9 mouse cellular contexts compared by ENCODE assay signal in genomic region chr2:54436736-54437500, GRCm38 (mm10). TPM values are rescaled to one million over a fixed set of nuclear protein-coding genes. Genes with fewer than 3 reads are reported as not detected.
DNase-seq lines count a peak whose midpoint lies in the region; ATAC-seq and TF ChIP-seq lines count a peak whose summit lies in the region.
"Had no signal": no experiment of that assay in that cellular context is flagged by ENCODE, and none has a peak within 500 bp of the region (broad histone marks: within the 10 kb centered on the region; RNA-seq: fewer than 3 reads in every experiment).

No protein-coding gene starts in this region.

- H3K79me2 ChIP-seq in heart, adult 2 months (replicated peaks; ENCODE audit: control insufficient read depth, insufficient read depth, low read length) = no peaks in the 10 kb centered on the region

- H3K4me1 ChIP-seq in heart, embryonic 10.5 days = peaks cover 15% of the 10 kb centered on the region
- no peaks in the 10 kb centered on the region for H3K4me1 ChIP-seq in heart, adult 2 months (ENCODE audit: control insufficient read depth, insufficient read depth, low read length)
- H3K4me1 ChIP-seq in neural tube, embryonic 15.5 days = peaks cover 13% of the 10 kb centered on the region

- H3K4me3 ChIP-seq in heart, embryonic 10.5 days = peak overlapping the region; percentile 67
- H3K4me3 ChIP-seq in heart, adult 2 months = no peak overlapping the region
- peak overlapping the region; percentile 78 for H3K4me3 ChIP-seq in left cerebral cortex, adult 2 months
- H3K4me3 ChIP-seq in neural tube, embryonic 15.5 days (replicated peaks) = peak overlapping the region; percentile 67

- peak overlapping the region; percentile 83 for H3K4me2 ChIP-seq in neural tube, embryonic 15.5 days

- no peak overlapping the region for H3K27ac ChIP-seq in heart, embryonic 10.5 days
- no peak overlapping the region for H3K27ac ChIP-seq in heart, adult 2 months
- H3K27ac ChIP-seq in left cerebral cortex, adult 2 months = peak overlapping the region; percentile 97
- H3K27ac ChIP-seq in neural tube, embryonic 15.5 days (replicated peaks) = peak overlapping the region; percentile 86

- peaks cover 43% of the 10 kb centered on the region for H3K27me3 ChIP-seq in heart, embryonic 10.5 days (ENCODE audit: insufficient read depth, poor library complexity, severe bottlenecking)
- no peaks in the 10 kb centered on the region; the same call in 1 of the 2 replicates for H3K27me3 ChIP-seq in heart, adult 2 months (ENCODE audit: control insufficient read depth, insufficient read depth, low read length)
- H3K27me3 ChIP-seq in neural tube, embryonic 15.5 days (replicated peaks) = no peaks in the 10 kb centered on the region

- peak; percentile 73 for DNase-seq in heart, embryonic 10.5 days (ENCODE audit: low spot score)
- no peak for DNase-seq in heart, adult 2 months
- DNase-seq in cerebellum, adult 18-20 months = peak; percentile 82 to 85
- DNase-seq in left cerebral cortex, adult 2 months (ENCODE audit: extremely low spot score in 1 of 2, low spot score in 2 of 2) = peak; percentile 50 to 62
- no peak for DNase-seq in thymus, adult 18-20 months
- no peak for DNase-seq in spleen, postnatal 10 days (ENCODE audit: low spot score in 2 of 2)

- no peak for TF ChIP-seq CTCF in heart, adult 2 months (IDR thresholded peaks at IDR 0.05)
- TF ChIP-seq CTCF in left cerebral cortex, adult 2 months (IDR thresholded peaks at IDR 0.05) = peak; percentile 41

- no peak overlapping the region for H3K9ac ChIP-seq in heart, adult 2 months (ENCODE audit: low read depth, low read length)
- H3K9ac ChIP-seq in neural tube, embryonic 15.5 days (replicated peaks) = peak overlapping the region; percentile 75

- peak; percentile 72 for ATAC-seq in frontal cortex, adult (ENCODE audit: low TSS enrichment)
- peak; percentile 72 for ATAC-seq in neural tube, embryonic 15.5 days (ENCODE audit: low FRiP score)

- intact Hi-C loops in heart, adult 2 months (cut with DNase I) = no loop called here
- intact Hi-C loops in left cerebral cortex, adult 2 months (cut with DNase I) = loop anchor here (10.0 kb wide), 1 partner anchor 1242 kb away; the partner anchor contains the start of genes Arl6ip6 and Prpf40a

- no peak for TF ChIP-seq EP300 in heart, adult 2 months (IDR thresholded peaks at IDR 0.05; ENCODE audit: insufficient read depth, low read depth, low read length)

- WGBS in heart, embryonic 10.5 days = 3% methylated on average over 38 of the region's 42 CpGs
- 3% methylated on average over 37 of the region's 42 CpGs for WGBS in heart, adult 2 months
- 2% methylated on average over 42 of the region's 42 CpGs for WGBS in neural tube, embryonic 15.5 days

- H3K9me3 ChIP-seq in heart, embryonic 10.5 days = no peaks in the 10 kb centered on the region
- no peaks in the 10 kb centered on the region for H3K9me3 ChIP-seq in neural tube, embryonic 15.5 days (replicated peaks)

- no peak for TF ChIP-seq POLR2A in heart, adult 2 months (IDR thresholded peaks at IDR 0.05; ENCODE audit: insufficient read depth, low read depth, low read length)

- H3K36me3 ChIP-seq in heart, embryonic 10.5 days = no peaks in the 10 kb centered on the region
- no peaks in the 10 kb centered on the region for H3K36me3 ChIP-seq in heart, adult 2 months (ENCODE audit: control insufficient read depth, insufficient read depth, low read length)
- H3K36me3 ChIP-seq in neural tube, embryonic 15.5 days = no peaks in the 10 kb centered on the region

RNA-seq across cellular contexts. Expression of gene Galnt13, which starts 0.8 kb away (rescaled TPM):
- 0.15 TPM in 1 of 2 replicates, not detected in the other for polyA plus RNA-seq in heart, embryonic 10.5 days (2016; fragmentation: Nextera tagmentation; extraction: Ambion mirVana)
- total RNA-seq in heart, adult 2 months (2021) = not detected
- not detected in 2 replicates for polyA plus RNA-seq in heart, adult 2 months (2012; rRNA removed)
- total RNA-seq in left cerebral cortex, adult 2 months (2021) = 10 to 100 TPM; 37.1 to 41.2 TPM
- 18.2 and 19.1 TPM in 2 replicates for polyA plus RNA-seq in neural tube, embryonic 15.5 days (2015; fragmentation: Nextera tagmentation; extraction: Ambion mirVana)
- polyA plus RNA-seq: C2C12 had no signal

Comparison
In these comparisons a context has a peak if more than half of its experiments do, and no peak if none do; other contexts are left out.
1. DNase-seq: peak in heart, embryonic 10.5 days (single experiment), cerebellum, adult 18-20 months (2 of 2) and left cerebral cortex, adult 2 months (2 of 2); none in heart, adult 2 months (0 of 2), thymus, adult 18-20 months (0 of 2) and spleen, postnatal 10 days (0 of 2).
2. H3K27ac ChIP-seq: peak in left cerebral cortex, adult 2 months (single experiment) and neural tube, embryonic 15.5 days (single experiment); none in heart, embryonic 10.5 days (single experiment) and heart, adult 2 months (single experiment).
3. RNA of gene Galnt13, which starts 0.8 kb away (polyA plus RNA-seq): 18.2 to 19.1 TPM in neural tube, embryonic 15.5 days; 0.15 TPM in heart, embryonic 10.5 days and not detected in heart, adult 2 months; every median in the first group is over 10 times any median in the second.